Mouse (Mus musculus) macrophage (primary cell): ENCODE data around the gene Nell2. TPM values are rescaled to one million over a fixed set of nuclear protein-coding genes. Genes with fewer than 3 reads are reported as not detected.

Experiments
- H3K27ac ChIP-seq: fragments of 350-480 bp; formaldehyde crosslinking; 2 replicates; pipeline ENCODE4 v1.9.0; 2021
- H3K36me3 ChIP-seq: fragments of 350-480 bp; formaldehyde crosslinking; 2 replicates; pipeline ENCODE4 v1.9.0; 2021; ENCODE audit errors: inconsistent target
- H3K4me3 ChIP-seq: fragments of 350-480 bp; formaldehyde crosslinking; 2 replicates; pipeline ENCODE4 v1.9.0; 2021; ENCODE audit errors: inconsistent target
- H3K79me2 ChIP-seq: fragments of 350-480 bp; formaldehyde crosslinking; 2 replicates; pipeline ENCODE4 v1.9.0; 2021; ENCODE audit errors: inconsistent target
- WGBS: methylation state at CpG from one replicate; pipeline ENCODE4 v1.1.7; 2026; ENCODE audit warnings: inconsistent platforms; ENCODE audit not compliant: missing documents; 5-methylcytosine and 5-hydroxymethylcytosine counted together
- polyA plus RNA-seq: library from polyadenylated mRNA; stranded (reverse); fragments of 250-400 nt; gene quantifications from 3 replicates; pipeline ENCODE4 v1.2.4, GENCODE M21; 2018; ENCODE audit warnings: inconsistent platforms

Nell2 gene
- polyA plus RNA-seq, 1 experiment from 2014 or later, result not detected

DNA sequence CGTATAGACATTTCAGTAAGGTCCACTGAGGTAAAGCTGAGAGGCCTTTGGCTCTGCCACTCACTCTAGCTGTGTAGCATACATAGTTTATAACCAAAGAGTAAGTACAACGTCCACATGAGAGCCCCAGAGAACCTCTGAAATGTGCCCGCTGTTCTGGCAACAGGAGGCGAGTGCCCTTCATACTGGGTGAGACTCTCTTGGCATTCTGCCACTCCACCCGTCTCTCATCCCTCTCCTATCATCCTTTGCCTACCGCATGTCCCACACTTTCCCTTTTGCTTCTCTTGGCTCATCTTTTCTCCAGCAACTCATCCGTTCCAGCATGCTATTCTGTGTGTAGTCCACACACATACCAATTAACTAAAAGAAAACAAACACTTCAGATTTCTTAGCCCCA, 442.4 kb downstream of the Nell2 start:
- Histone ChIP-seq H3K4me3 (no peak overlapping the region), H3K27ac (no peak overlapping the region), H3K36me3 (no peaks in the 10 kb centered on the region), H3K79me2 (no peaks in the 10 kb centered on the region)
- 82% methylated on average over 7 of the region's 7 CpGs for WGBS

DNA sequence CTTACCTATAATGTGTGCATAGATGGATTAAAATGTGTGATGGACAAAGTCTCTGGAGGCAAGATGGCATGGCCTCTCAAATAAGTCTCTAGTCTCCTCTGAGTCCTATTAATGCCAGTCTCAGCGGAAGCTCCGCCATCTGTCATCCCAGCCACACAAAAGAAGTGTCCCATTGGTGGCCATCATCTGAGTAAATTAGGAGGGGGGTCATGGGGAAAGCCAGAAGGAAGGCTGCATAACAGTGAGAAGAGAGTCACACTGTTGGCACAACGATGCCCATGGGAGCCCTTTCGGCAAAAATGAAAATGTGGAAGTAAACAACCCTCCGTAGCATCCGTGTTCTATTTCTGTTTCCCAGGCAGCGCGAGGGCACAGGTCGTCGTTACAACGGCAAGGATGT, 446.7 kb downstream of the Nell2 start:
- Histone ChIP-seq H3K4me3 (no peak overlapping the region), H3K79me2 (no peaks in the 10 kb centered on the region), H3K36me3 (no peaks in the 10 kb centered on the region), H3K27ac (no peak overlapping the region)
- 92% methylated on average over 11 of the region's 11 CpGs for WGBS

DNA sequence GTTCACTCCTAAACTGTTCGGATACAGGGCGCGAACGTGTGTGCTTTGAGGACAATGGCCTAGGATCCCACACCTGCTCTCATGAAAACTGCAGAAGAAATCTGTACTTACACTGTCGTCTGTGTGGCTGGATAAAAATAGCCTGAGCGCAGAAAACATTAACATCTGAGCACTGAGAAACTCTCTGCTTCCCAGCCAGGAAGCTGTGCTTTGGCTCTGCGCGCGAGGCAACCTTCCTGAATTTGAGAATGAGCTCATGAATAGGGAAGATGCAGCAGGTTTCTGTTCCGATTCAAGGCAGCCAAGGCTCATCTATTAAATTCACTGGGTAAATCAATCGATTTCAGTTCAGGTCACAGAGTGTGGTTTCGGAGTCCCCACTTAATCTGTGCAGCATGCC, 453.0 kb downstream of the Nell2 start:
- no peaks in the 10 kb centered on the region for H3K36me3 ChIP-seq
- WGBS, result 77% methylated on average over 12 of the region's 12 CpGs
- H3K4me3 ChIP-seq, result no peak overlapping the region
- H3K79me2 ChIP-seq, result no peaks in the 10 kb centered on the region
- no peak overlapping the region for H3K27ac ChIP-seq

DNA sequence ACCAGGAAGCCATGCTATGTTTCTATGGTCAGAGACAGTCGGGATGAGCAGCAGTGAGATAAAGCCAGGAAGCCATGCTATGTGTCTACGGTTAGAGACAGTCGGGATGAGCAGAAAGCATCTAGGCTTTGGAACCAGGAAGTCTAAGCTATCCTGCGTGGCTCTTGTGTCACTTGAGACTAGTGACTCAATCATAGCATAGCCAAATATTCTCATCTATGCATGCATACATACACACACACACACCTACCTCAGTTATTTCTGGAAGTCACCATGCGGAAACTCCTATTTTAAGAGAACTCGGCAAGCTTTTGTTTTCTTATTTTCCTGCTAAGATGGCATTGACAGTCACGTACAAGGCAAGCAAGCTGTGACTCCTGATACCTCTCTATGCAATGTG, 457.5 kb downstream of the Nell2 start:
- Histone ChIP-seq H3K79me2 (no peaks in the 10 kb centered on the region), H3K36me3 (no peaks in the 10 kb centered on the region), H3K27ac (no peak overlapping the region), H3K4me3 (no peak overlapping the region)
- WGBS, result 87% methylated on average over 7 of the region's 7 CpGs

DNA sequence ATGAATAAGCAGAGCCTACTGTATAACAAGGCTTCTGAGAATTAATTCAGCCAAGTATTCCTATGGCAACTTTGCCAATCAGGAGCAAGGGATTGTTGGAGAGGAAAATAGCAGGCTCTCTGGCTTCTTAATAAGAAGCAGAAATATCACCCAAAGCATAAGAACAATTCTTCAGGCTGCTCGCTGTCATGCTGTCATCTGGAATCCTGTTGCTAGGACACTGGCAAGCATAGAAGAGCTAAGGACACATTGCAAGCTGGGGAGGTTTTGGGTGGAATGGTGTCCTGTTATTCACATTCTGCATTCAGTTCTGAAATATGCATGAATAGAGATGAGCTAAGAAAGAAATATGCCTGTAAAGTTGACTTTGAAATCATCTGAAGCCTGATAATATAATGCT, 459.6 kb downstream of the Nell2 start:
- H3K4me3 ChIP-seq, result no peak overlapping the region
- H3K36me3 ChIP-seq, result no peaks in the 10 kb centered on the region
- 100% methylated on average over 1 of the region's 1 CpGs for WGBS
- H3K27ac ChIP-seq, result no peak overlapping the region
- H3K79me2 ChIP-seq, result no peaks in the 10 kb centered on the region

DNA sequence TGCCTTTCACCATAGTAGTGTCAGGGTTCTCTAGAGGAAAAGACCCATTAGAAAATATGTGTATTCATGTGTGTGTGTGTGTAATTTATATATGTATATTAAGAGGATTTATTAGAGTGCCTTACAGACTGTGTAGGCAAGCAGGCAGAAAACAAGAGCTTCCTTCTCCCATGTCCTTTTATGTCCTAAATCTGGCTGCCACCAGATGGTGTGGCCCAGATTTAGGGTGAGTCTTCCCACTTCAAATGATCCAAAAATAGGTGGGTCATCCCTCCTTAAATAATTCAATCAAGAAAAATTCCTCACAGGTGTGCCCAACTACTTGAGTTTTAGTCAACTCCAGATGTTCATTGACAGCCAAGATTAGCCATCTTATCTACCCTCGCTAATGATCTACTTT, 460.3 kb downstream of the Nell2 start:
- 94% methylated on average over 1 of the region's 1 CpGs for WGBS
- H3K79me2 ChIP-seq, result no peaks in the 10 kb centered on the region
- no peak overlapping the region for H3K4me3 ChIP-seq
- no peaks in the 10 kb centered on the region for H3K36me3 ChIP-seq
- H3K27ac ChIP-seq, result no peak overlapping the region

DNA sequence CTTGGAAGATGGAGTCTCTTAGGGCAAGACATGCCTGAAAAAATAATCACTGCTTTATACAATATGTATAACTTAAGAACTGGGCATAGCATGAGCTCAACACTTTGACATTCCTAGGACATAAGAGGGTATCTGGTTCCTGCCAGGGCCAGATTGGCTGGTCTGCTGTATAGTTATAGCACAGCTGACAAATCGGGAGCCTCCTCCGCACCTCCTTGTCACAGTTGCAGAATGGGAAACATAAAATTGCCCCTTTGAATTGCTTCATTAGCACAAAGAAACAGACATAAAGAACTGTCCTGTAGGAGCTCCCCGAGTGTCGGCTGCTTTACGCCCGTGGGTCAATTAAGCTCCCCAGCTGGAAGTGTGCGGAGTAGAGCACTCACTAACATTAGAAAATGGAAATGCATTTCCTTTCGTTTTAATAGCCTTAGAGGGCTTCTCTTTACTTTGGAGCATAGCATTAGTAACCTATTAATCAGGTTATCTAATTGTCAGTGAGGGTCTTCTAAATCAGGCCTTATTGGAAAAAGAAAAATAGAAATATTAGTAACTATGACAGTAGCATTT, 473.2 kb downstream of the Nell2 start:
- no peaks in the 10 kb centered on the region for H3K79me2 ChIP-seq
- no peaks in the 10 kb centered on the region for H3K36me3 ChIP-seq
- WGBS, result 95% methylated on average over 8 of the region's 8 CpGs
- no peak overlapping the region for H3K4me3 ChIP-seq
- no peak overlapping the region for H3K27ac ChIP-seq

DNA sequence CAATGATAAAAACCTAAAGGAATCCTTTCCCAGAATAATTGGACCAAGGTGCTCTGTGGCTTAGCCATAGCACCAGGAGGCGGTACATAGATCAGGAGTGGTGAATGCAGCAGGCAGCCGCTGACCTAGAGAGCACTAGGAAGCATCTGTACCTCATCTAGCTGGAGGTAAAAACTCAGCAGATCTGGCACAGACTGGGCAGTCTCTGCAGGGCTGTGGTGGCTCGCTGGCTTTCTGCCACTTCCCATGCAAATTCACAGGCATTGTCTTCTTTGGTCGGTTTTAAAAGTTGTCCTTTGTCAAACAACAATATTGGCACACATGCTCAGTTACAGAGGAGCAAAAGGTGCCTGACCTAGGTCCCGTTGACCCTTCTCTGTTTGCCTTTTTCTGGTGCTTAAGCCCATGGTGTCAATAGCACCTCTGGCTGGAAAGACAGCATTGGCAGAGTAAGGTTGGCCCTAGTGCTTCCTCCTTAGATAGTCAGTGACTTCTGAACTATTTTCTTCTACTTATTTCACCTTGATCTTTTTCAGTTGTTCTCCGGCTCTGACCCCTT, 479.1 kb downstream of the Nell2 start:
- H3K4me3 ChIP-seq, result no peak overlapping the region
- no peaks in the 10 kb centered on the region for H3K79me2 ChIP-seq
- no peaks in the 10 kb centered on the region for H3K36me3 ChIP-seq
- no peak overlapping the region for H3K27ac ChIP-seq
- 85% methylated on average over 6 of the region's 6 CpGs for WGBS

DNA sequence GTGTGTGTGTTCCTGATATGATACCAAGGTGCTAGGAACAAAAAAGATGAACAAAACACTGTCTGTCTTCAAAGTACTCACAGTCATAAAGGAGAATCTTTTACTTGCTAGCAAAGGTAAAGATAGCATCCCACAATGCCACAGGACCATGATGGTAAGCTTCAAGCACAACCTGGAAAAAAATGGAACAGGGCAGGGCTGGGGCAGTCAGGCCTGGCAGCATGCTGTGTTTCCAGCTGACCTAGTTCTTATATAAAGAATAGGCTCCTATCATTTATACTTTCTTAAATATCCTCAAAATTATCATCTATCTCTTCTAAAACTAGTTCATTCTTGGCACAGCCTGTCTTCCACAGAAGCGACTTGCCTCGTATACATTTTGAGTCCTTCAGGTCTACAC, 480.9 kb downstream of the Nell2 start:
- H3K27ac ChIP-seq, result no peak overlapping the region
- no peaks in the 10 kb centered on the region for H3K36me3 ChIP-seq
- 92% methylated on average over 2 of the region's 2 CpGs for WGBS
- no peaks in the 10 kb centered on the region for H3K79me2 ChIP-seq
- H3K4me3 ChIP-seq, result no peak overlapping the region

DNA sequence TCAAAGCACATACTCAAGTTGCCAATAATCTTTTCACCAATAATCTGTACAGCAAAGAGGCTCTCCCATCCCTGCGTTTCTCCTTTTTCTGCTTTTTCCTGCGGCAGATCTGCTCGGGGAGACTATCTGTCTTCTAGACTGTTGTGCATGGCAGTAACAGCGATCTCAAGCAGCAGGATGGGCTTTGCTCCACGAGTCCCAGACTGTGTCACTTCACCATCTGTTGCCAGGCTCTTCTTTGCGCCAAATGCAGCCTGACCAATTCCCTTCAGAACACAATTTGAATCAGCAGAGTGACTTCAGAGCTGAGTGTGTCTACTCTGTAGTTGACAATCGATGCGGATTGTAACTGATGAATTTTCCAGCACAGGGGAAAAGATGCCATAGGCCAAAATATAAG, 484.3 kb downstream of the Nell2 start:
- WGBS, result 81% methylated on average over 8 of the region's 8 CpGs
- Histone ChIP-seq H3K36me3 (no peaks in the 10 kb centered on the region), H3K79me2 (no peaks in the 10 kb centered on the region), H3K27ac (no peak overlapping the region), H3K4me3 (no peak overlapping the region)

DNA sequence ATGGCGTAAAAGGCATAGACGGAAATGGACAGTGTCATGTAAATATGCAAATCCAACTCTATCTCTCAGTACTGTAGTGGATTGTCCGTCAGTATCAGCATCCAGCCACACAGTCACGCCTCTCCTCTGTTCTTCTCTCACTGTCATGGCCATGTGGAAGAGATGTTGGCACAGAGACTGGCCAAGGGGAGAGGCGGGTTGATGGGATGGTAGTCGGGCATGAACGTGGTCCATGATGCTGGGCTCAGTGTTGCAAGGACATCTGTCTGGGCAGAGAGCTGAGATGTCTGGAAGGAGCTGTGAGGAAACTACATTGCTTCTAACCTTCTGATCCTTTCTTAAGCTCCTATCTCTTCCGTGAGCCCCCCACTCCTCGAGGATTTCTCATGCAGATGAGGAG, 485.9 kb downstream of the Nell2 start:
- Histone ChIP-seq H3K79me2 (no peaks in the 10 kb centered on the region), H3K36me3 (no peaks in the 10 kb centered on the region), H3K27ac (no peak overlapping the region), H3K4me3 (no peak overlapping the region)
- 77% methylated on average over 9 of the region's 9 CpGs for WGBS

DNA sequence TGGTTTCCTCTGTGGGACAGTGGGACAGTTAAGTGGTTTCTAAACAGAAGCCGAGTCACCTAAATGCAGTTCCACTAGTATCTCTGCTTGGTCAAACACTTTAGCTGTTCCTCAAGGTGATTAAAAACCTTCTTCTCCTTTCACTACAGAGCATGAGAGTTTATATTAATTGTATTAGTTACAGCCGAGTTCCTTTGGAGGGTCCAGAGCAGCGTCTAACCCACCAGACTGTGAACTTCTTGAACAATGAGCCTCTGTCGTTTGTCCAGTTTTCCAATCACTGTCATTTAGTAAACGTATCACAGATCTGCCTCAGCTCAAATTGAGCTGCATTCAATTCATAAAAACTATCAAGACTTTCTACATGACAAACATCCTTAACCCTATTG, 498.9 kb downstream of the Nell2 start:
- H3K36me3 ChIP-seq, result no peaks in the 10 kb centered on the region
- H3K27ac ChIP-seq, result no peak overlapping the region
- H3K4me3 ChIP-seq, result no peak overlapping the region
- no peaks in the 10 kb centered on the region for H3K79me2 ChIP-seq
- 76% methylated on average over 5 of the region's 5 CpGs for WGBS

DNA sequence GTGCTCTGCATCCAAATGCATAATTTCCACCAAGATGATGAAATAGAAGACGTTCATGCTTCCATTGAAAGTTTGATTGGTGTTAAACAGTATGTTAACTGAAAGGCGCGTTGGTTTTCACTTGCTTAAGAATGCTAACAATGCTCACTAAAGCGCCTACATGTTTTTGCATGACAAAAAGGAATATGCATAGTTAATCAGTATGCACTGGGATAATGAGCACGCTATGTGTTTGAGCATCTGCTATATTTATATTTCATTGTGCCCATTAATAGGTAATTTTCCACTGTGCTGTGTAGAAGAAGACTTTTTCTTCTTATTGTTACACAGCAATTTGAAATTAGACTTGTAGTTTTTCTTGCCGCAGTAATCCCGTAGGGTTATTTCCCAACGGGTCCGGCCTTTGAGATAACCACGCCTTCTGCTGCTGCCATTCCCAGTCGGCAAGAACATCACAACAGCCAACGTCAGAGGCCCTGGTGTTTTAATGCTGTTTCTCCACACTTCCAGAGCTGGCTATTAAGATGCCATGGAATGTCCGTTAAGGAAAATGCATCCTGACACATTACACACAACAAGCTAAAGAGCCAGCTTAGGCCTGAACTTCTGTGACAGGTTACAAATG, 499.4 kb downstream of the Nell2 start:
- Histone ChIP-seq H3K4me3 (no peak overlapping the region), H3K79me2 (no peaks in the 10 kb centered on the region), H3K36me3 (no peaks in the 10 kb centered on the region), H3K27ac (no peak overlapping the region)
- 92% methylated on average over 13 of the region's 13 CpGs for WGBS
